In the genomic region with DNA sequence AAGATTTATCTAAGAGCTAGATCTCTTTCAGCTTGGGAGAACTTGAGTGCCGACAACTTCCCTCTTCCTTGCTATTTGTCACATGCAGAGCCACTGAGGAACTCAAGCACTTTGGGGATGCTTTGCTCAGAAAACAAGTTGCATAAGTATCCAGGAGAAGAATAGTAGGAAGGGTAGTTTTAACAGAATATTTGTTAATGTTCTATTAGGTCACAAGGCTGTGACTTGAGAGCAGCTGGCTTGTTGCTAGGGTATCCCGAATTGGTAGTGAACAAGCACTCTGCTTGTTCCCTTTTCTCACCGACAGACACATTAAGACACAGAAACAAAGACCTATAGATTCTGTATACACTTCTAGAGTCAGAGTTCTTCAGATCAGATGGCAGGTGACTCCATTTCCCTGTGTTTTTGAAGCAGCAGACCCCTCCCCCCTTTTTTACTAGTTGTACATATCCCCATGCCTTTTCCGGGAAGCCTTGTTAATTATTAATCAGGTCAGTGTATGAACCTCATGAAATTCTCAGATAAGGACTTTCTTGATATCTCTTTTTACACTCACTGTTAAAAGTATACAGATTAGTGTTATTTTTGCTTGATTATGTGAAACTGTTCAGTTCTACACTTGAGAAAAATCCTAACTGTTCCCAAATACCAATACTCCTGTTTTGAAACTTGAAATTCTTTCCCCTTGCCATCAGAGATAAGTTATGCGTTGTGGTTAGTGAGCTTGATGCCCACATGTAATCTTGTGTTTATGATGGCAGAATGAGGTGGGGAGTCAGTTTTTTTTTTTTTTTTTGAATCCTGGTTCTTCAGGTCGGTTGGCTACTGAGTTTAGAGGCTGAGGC, we compare ENCODE assay signal across 20 mouse cellular contexts. TPM values are rescaled to one million over a fixed set of nuclear protein-coding genes. Genes with fewer than 3 reads are reported as not detected.
DNase-seq lines count a peak whose midpoint lies in the region; ATAC-seq lines count a peak whose summit lies in the region.
"Had no signal": no experiment of that assay in that cellular context is flagged by ENCODE, and none has a peak within 500 bp of the region (broad histone marks: within the 10 kb centered on the region; RNA-seq: fewer than 3 reads in every experiment).

No protein-coding gene starts in this region.

- no peak overlapping the region for H3K4me3 ChIP-seq in intestine, embryonic 15.5 days (replicated peaks)
- H3K4me3 ChIP-seq in liver, embryonic 13.5 days (replicated peaks) = no peak overlapping the region
- no peak overlapping the region for H3K4me3 ChIP-seq in stomach, embryonic 14.5 days (ENCODE audit: low read depth, low read length)
- H3K4me3 ChIP-seq: embryonic facial prominence, embryonic 10.5 days; erythroblast, embryonic 14.5 days; gastrocnemius, adult 2 months; limb, embryonic 15.5 days had no signal

- H3K9me3 ChIP-seq in intestine, embryonic 15.5 days = no peaks in the 10 kb centered on the region
- H3K9me3 ChIP-seq in liver, embryonic 13.5 days (replicated peaks) = no peaks in the 10 kb centered on the region
- H3K9me3 ChIP-seq in stomach, embryonic 14.5 days (ENCODE audit: control insufficient read depth, low read depth, low read length) = no peaks in the 10 kb centered on the region
- H3K9me3 ChIP-seq: embryonic facial prominence, embryonic 10.5 days; limb, embryonic 15.5 days had no signal

- peak; percentile 73 for DNase-seq in kidney, adult 9 months
- DNase-seq in kidney, postnatal 25 days = no peak
- DNase-seq in liver, embryonic 13.5 days = no peak
- DNase-seq in urinary bladder, adult 18-20 months (ENCODE audit: low spot score in 2 of 2) = no peak
- DNase-seq in right cerebral cortex, postnatal 4 days = no peak
- DNase-seq in thymus, postnatal 0 days (ENCODE audit: low spot score) = no peak
- DNase-seq: cerebellum, postnatal 25 days; gastrocnemius, adult 2 months; heart, postnatal 14 days; lung, postnatal 4 days; thymus, postnatal 36 days had no signal

- no peaks in the 10 kb centered on the region for H3K27me3 ChIP-seq in intestine, embryonic 15.5 days (replicated peaks)
- H3K27me3 ChIP-seq in liver, embryonic 13.5 days = no peaks in the 10 kb centered on the region
- no peaks in the 10 kb centered on the region for H3K27me3 ChIP-seq in stomach, embryonic 14.5 days (ENCODE audit: control insufficient read depth, insufficient read depth, low read length)
- H3K27me3 ChIP-seq: limb, embryonic 15.5 days; Patski had no signal

- ATAC-seq in intestine, embryonic 15.5 days = peak; percentile 85
- ATAC-seq in liver, embryonic 13.5 days (ENCODE audit: low read depth) = peak; percentile 43; the same call in 1 of the 2 replicates
- no peak for ATAC-seq in stomach, embryonic 14.5 days (ENCODE audit: insufficient number of reproducible peaks, insufficient read depth, low FRiP score, low read depth)
- ATAC-seq: forebrain, embryonic 16.5 days; hindbrain, embryonic 16.5 days; midbrain, embryonic 16.5 days; Patski had no signal

- no peaks in the 10 kb centered on the region for H3K4me1 ChIP-seq in intestine, embryonic 15.5 days (replicated peaks)
- H3K4me1 ChIP-seq in liver, embryonic 13.5 days (replicated peaks) = peaks cover 20% of the 10 kb centered on the region
- no peaks in the 10 kb centered on the region for H3K4me1 ChIP-seq in stomach, embryonic 14.5 days (ENCODE audit: control insufficient read depth, insufficient read depth, low read length)
- H3K4me1 ChIP-seq: embryonic facial prominence, embryonic 10.5 days; limb, embryonic 15.5 days had no signal

- H3K36me3 ChIP-seq in intestine, embryonic 15.5 days = no peaks in the 10 kb centered on the region
- H3K36me3 ChIP-seq in liver, embryonic 13.5 days = no peaks in the 10 kb centered on the region
- no peaks in the 10 kb centered on the region for H3K36me3 ChIP-seq in stomach, embryonic 14.5 days (ENCODE audit: control insufficient read depth, insufficient read depth, low read length)
- H3K36me3 ChIP-seq: embryonic facial prominence, embryonic 10.5 days; limb, embryonic 15.5 days had no signal

- peak overlapping the region; percentile 26; the same call in 1 of the 2 replicates for H3K4me2 ChIP-seq in intestine, embryonic 15.5 days (replicated peaks)
- no peak overlapping the region for H3K4me2 ChIP-seq in liver, embryonic 13.5 days
- H3K4me2 ChIP-seq in stomach, embryonic 14.5 days (replicated peaks; ENCODE audit: low read depth, low read length) = no peak overlapping the region
- H3K4me2 ChIP-seq: limb, embryonic 15.5 days had no signal

- WGBS in intestine, embryonic 15.5 days = 42% methylated on average over 6 of the region's 6 CpGs
- 17% methylated on average over 6 of the region's 6 CpGs for WGBS in liver, embryonic 13.5 days (ENCODE audit: insufficient replicate concordance)
- 47% methylated on average over 6 of the region's 6 CpGs for WGBS in stomach, embryonic 14.5 days

- no peak overlapping the region for H3K9ac ChIP-seq in intestine, embryonic 15.5 days
- no peak overlapping the region for H3K9ac ChIP-seq in liver, embryonic 13.5 days
- H3K9ac ChIP-seq in stomach, embryonic 14.5 days (replicated peaks; ENCODE audit: low read depth, low read length) = no peak overlapping the region
- H3K9ac ChIP-seq: limb, embryonic 15.5 days had no signal

- H3K27ac ChIP-seq in intestine, embryonic 15.5 days = peak overlapping the region; percentile 13; the same call in 1 of the 2 replicates
- peak overlapping the region; percentile 32; the same call in 1 of the 2 replicates for H3K27ac ChIP-seq in liver, embryonic 13.5 days
- peak overlapping the region; percentile 23; the same call in 1 of the 2 replicates for H3K27ac ChIP-seq in stomach, embryonic 14.5 days (ENCODE audit: low read length)
- H3K27ac ChIP-seq: embryonic facial prominence, embryonic 10.5 days; gastrocnemius, adult 2 months; limb, embryonic 15.5 days had no signal

RNA-seq across cellular contexts. Expression of gene Plcb1, which starts 58.7 kb away (rescaled TPM):
- polyA plus RNA-seq in intestine, embryonic 15.5 days (2015; fragmentation: Nextera tagmentation; extraction: Ambion mirVana) = 10.9 and 11.9 TPM in 2 replicates
- polyA plus RNA-seq in liver, embryonic 13.5 days (2015; fragmentation: Nextera tagmentation; extraction: Ambion mirVana) = 2.4 and 2.5 TPM in 2 replicates
- polyA plus RNA-seq in stomach, embryonic 14.5 days (2014; fragmentation: Nextera tagmentation; extraction: Ambion mirVana) = 23.7 and 25.3 TPM in 2 replicates
- 0.72 and 1.5 TPM in 2 replicates for polyA plus RNA-seq in thymus, postnatal 0 days (2015; fragmentation: Nextera tagmentation; extraction: Ambion mirVana)
- polyA plus RNA-seq: erythroblast, embryonic 14.5 days had no signal
